Mouse (Mus musculus) Patski (cell line): ENCODE data around the gene Nsl1. TPM values are rescaled to one million over a fixed set of nuclear protein-coding genes. Genes with fewer than 3 reads are reported as not detected.
A peak's percentile ranks its signal among the peaks of the same experiment; 100 is the strongest.

Source experiments
- ATAC-seq: fragments of 100-300 bp; one replicate; pipeline ENCODE4 v1.8.0; 2021
- CTCF ChIA-PET: fragments of 350-600 bp; sonication (Branson Sonifier 250); formaldehyde crosslinking; loops from one replicate; lab custom pipeline; 2022; ENCODE audit warnings: inconsistent platforms; lab: Charles Lee
- POLR2A ChIA-PET: fragments of 350-600 bp; sonication (Branson Sonifier 250); formaldehyde crosslinking; loops from one replicate; lab custom pipeline; 2022; ENCODE audit warnings: antibody characterized with exemption, inconsistent platforms; lab: Charles Lee
- DNase-seq: peaks from one replicate; pipeline ENCODE4 v3.0.0-alpha.2; 2011; ENCODE audit warnings: low read depth, low spot score
- H3K27me3 ChIP-seq: fragments of 371-371 bp; one replicate; pipeline ENCODE4 v1.5.1; 2021
- CTCF ChIP-seq: fragments of 100-300 bp; IDR thresholded peaks from one replicate; pipeline ENCODE4 v1.5.1; 2021
- in situ Hi-C: fragments of 300-500 bp; cut with MboI; formaldehyde crosslinking; loops from 3 replicates; pipeline ENCODE4 v1.11.1; 2018; ENCODE audit warnings: low pct_unique_long_range_greater_than_20kb, mixed read lengths
- polyA plus RNA-seq: library from polyadenylated mRNA; unstranded; gene quantifications from one replicate; pipeline ENCODE4 v1.2.3, GENCODE M21; 2021

Nsl1 gene
- polyA plus RNA-seq, 1 experiment from 2014 or later, result 7.1 TPM

DNA sequence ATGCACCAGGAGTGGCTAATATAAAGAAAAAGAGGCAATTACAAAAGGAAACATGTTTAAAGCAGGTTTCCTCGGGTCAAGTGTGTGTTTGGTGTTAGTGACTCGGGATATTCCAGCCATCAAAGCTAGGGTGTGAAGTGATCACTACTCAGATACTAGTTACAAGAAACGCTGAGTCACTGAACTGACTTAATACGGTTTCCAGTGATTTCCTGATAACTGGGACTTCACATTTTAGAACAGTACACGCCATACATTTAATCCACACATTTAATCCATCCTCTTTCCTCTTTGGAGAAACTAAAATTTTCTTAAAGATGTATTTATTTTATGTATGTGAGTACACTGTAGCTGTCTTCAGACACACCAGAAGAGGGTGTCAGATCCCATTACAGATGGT, 25.1 kb downstream of the Nsl1 start:
- no peak for TF ChIP-seq CTCF
- in situ Hi-C loops, result loop anchor here (25.0 kb wide), 1 partner anchor 474 kb away; no protein-coding TSS in a partner anchor
- no peak for DNase-seq
- ChIA-PET CTCF (no interaction called here), POLR2A (no interaction called here)
- ATAC-seq, result no peak
- H3K27me3 ChIP-seq, result no peaks in the 10 kb centered on the region

DNA sequence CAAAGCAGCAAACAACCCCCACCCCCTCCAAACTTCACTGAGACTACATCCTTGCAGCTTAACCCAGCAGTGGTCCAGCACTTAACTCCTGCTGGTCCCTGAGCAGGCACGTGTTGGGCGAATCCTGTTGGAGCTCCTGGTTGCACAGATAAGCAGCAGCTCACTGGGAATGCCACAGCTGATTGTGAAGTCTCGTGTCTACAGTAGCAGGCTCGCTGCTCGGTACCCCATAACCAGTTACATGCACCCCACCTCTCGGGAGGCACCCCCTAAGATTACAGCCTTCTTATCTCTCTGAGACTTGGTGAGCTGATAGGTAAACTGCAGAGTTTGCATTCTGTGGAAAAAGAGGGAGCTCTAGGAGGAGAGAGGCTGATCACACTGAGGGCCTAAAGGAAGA, 26.5 kb downstream of the Nsl1 start:
- TF ChIP-seq CTCF, result no peak
- ATAC-seq (no peak), DNase-seq (no peak)
- ChIA-PET CTCF (interaction anchor here (1.1 kb wide), 1 partner anchor 93 kb away, joined by 4 read pairs; no protein-coding TSS in a partner anchor), POLR2A (no interaction called here)
- in situ Hi-C loops, result loop anchor here (25.0 kb wide), 1 partner anchor 473 kb away; no protein-coding TSS in a partner anchor
- H3K27me3 ChIP-seq, result no peaks in the 10 kb centered on the region

DNA sequence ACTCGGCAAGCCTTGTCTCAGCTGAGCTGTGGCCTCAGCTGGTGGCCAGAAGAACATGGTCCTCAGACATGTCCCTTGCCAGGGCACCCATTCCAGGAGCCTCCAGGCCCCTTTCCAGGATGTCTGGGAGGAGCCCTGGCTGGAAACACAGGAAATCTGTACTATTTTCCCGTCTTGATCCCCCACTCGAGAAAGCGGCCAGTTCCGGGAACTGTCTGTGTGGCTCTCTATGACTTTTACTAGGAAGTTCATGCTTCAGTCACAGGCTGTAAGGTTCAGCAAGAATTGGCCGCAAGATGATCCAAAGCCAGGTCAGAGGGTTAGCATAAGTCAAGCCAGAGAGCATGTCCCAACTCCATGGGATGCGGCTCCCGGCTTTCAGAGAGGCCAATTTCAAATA, 29.2 kb downstream of the Nsl1 start:
- ATAC-seq (no peak), DNase-seq (no peak)
- in situ Hi-C loops, result loop anchor here (5.0 to 25.0 kb wide), 3 partner anchors 85 to 470 kb away; no protein-coding TSS in a partner anchor
- TF ChIP-seq CTCF, result no peak
- CTCF ChIA-PET, result interaction anchor here (1.0 kb wide), 1 partner anchor 31 kb away, joined by 3 read pairs; no protein-coding TSS in a partner anchor
- POLR2A ChIA-PET, result no interaction called here
- no peaks in the 10 kb centered on the region for H3K27me3 ChIP-seq

DNA sequence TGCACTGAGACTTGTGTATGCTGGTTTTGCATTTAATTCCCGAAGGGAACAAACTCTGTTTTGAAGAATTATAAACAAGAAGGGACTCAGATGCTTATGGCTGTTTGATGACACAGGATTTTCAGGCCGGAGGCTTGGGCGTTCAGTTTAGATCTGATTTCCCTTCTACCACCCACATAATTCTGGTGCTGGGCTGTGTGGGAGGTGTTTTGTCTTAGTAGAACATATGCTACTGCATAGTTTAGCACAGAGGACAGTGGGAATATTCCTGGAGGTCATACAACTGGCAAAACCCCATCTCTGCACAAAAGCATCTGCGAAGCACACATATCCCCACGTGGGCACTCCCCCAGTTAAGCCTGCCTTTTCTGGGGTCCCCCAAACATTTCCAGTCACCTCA, 30.8 kb downstream of the Nsl1 start:
- DNase-seq (no peak), ATAC-seq (no peak)
- ChIA-PET POLR2A (no interaction called here), CTCF (interaction anchor here (1.0 to 1.2 kb wide), 2 partner anchors 89 to 206 kb away, joined by 3 to 4 read pairs; no protein-coding TSS in a partner anchor)
- H3K27me3 ChIP-seq, result no peaks in the 10 kb centered on the region
- no peak for TF ChIP-seq CTCF
- in situ Hi-C loops, result loop anchor here (5.0 to 25.0 kb wide), 3 partner anchors 84 to 469 kb away; no protein-coding TSS in a partner anchor

DNA sequence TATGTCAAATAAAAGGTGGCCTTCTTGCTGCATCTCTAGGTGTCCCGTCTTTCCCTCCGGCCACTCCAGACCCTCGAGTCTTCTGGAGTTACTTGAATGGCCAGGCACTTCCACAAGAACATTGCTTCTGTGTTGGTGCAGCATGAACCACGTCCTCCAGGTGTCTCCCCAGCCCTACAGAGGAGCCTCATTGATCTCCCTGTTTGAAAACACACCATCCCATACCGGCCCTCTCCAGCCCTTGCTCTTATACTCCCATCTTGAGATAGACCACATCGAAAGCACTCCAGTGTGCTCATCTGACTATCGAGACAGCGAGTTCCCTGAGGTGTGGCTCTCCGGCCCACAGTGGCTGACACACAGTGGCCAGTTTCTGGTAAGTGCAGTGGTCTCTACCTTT, 32.2 kb downstream of the Nsl1 start:
- TF ChIP-seq CTCF, result no peak

DNA sequence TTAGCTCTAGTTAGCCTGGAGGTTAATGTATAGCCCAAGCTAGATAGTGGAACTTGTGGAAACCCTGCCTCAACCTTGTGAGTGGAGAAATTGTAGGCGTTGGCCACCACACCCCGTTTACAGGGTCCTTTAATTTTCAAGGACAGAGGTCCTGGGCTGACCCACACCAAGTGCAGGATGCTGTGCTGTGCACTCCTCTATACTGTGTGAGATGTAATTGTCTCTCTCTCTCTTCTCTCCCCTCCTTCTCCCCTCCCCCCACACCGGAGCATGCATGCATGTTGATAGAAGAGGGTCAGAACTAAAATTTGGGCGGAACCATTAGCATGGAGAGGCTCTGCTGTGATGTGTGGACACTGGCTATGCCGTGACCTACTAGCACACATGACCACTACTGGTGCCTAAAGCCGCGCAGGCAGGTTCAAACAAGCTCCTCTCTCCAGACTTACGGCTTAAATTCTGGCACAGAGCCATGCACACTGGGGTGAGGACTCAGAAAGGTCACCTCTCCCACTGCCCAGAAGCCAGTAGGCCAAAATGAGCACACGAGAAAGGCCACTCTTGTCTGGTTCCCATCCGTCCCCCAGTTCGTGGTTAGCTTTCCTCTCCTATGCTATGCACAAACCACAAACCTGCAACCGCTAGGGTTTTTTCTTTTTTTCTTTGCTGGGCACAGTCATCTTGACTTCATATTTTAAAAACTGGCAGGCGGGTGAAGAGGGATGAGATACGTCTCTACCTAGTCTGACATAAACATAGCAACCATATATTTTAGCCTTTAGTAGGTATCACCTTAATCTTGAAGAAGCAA, 34.3 kb downstream of the Nsl1 start:
- DNase-seq (no peak), ATAC-seq (no peak)
- ChIA-PET POLR2A (no interaction called here), CTCF (interaction anchor here (0.8 to 1.5 kb wide), 3 partner anchors 22 to 57 kb away, joined by 3 read pairs; no protein-coding TSS in a partner anchor)
- in situ Hi-C loops, result loop anchor here (10.0 to 25.0 kb wide), 2 partner anchors 178 to 465 kb away; no protein-coding TSS in a partner anchor
- H3K27me3 ChIP-seq, result no peaks in the 10 kb centered on the region
- no peak for TF ChIP-seq CTCF

More for the DNA sequence above, 32.2 kb downstream of the Nsl1 start:
- DNase-seq (no peak), ATAC-seq (no peak)
- ChIA-PET POLR2A (no interaction called here), CTCF (interaction anchor here (0.8 to 1.2 kb wide), 2 partner anchors 88 to 199 kb away, joined by 3 read pairs; no protein-coding TSS in a partner anchor)
- H3K27me3 ChIP-seq, result no peaks in the 10 kb centered on the region
- in situ Hi-C loops, result loop anchor here (10.0 to 25.0 kb wide), 2 partner anchors 180 to 467 kb away; no protein-coding TSS in a partner anchor

DNA sequence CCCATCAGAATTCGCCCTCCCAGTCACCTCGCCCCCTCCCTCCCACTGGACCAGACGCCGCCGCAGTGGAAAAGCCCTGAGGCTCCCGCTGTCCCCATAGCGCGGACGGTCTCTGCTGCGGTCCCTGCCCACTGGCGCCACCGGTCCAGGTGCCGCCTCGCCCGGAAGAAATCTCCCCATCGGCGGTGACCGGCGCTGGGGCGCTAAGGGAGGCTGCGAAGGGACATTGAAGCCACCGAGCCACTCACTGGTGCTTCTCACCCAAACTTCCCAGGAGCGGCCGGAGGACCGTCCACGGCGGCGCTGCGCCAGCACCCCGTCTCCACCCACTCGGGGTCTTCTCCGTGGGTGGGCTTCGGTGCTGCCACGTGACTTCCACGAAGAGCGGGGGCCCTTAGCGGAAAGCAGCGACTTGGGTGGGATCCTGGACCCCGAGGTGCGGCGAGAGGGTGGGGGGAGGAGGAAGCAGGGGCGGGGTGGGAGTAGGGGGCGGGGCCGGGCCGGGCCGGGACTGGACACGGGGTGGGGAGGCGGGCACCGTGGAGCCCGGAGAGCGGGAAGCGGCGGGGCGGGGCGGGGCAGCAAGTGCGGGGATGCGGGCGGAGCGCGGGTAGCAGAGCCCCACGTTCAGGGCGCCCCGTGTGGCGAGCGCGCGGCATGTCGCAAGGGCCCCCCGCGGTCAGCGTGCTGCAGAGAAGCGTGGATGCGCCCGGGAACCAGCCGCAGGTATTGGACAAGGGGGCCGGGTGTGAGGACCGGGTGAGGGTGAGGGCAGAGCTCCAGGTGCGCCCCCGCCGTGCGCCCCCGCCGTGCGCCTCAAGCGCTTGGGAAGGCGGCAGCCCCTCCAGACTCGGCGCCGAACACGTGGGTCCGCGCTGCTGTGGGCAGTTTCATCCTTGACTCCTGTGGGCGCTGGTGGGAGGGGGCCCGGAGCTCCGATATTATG, 35.3 kb downstream of the Nsl1 start, which contains the start of gene Batf3:
TSS of gene Batf3 (plus strand) at position 46 of the 946 bp plus-strand sequence.
- ChIA-PET CTCF (interaction anchor here (1.1 to 1.5 kb wide), 3 partner anchors 9 to 25 kb away, joined by 3 read pairs; no protein-coding TSS in a partner anchor), POLR2A (interaction anchor here (0.6 kb wide), 1 partner anchor 298 kb away, joined by 3 read pairs; no protein-coding TSS in a partner anchor)
- H3K27me3 ChIP-seq, result no peaks in the 10 kb centered on the region
- in situ Hi-C loops, result loop anchor here (10.0 to 25.0 kb wide), 2 partner anchors 177 to 464 kb away; no protein-coding TSS in a partner anchor
- TF ChIP-seq CTCF, result no peak
- DNase-seq, result no peak
- ATAC-seq, result peak; percentile 79

DNA sequence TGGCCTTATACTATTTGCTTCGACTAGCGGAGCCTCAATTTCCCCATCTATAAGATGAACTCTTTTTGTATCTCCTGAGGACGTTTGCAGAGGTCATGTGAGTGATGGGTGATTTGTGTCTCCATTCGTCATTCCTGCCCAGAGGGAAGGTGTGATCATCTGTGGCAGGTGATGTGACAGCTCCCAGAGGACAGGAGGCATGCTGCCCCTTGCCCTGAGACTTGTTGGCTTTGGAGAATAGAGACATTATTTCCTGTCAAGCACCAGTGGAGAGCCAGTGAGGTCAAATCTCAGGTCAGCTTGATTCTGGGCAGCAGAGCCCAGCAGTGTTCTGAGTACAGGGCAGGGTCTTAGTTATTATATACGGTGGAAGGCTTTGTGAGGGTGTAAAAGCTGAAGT, 36.3 kb downstream of the Nsl1 start:
- no peak for ATAC-seq
- CTCF ChIA-PET, result interaction anchor here (1.1 to 1.4 kb wide), 3 partner anchors 8 to 73 kb away, joined by 3 to 5 read pairs (median 3); no protein-coding TSS in a partner anchor
- POLR2A ChIA-PET, result interaction anchor here (0.6 to 0.7 kb wide), 2 partner anchors 10 to 134 kb away, joined by 3 to 4 read pairs; no protein-coding TSS in a partner anchor
- DNase-seq, result no peak
- H3K27me3 ChIP-seq, result no peaks in the 10 kb centered on the region
- in situ Hi-C loops, result loop anchor here (10.0 to 25.0 kb wide), 2 partner anchors 176 to 463 kb away; no protein-coding TSS in a partner anchor
- no peak for TF ChIP-seq CTCF

DNA sequence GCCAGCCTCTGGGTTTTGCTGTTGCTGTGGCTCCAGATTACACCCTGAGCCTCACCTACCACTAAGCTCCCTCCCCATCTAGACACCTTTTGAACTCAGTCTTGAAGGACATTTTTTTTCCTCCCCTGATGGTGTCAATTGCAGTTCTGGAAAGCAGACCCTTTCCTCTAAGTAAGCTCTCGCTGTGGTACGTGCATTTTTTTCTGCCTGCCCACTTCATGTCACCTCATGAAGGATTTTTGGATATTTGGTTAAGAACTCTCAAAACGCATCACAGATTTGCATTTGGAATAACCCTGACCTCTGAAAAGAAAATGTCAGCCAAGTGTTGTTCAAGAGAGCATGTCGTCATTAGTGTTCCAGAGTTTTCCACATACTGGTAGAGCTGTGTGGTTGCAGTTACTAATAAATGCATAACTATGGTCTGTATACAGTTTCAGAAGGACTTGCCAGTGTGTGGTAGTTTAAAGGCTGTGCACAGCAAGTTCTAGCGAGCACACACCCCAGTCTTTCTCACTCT, 37.0 kb downstream of the Nsl1 start:
- no peak for TF ChIP-seq CTCF
- no peaks in the 10 kb centered on the region for H3K27me3 ChIP-seq
- in situ Hi-C loops, result loop anchor here (10.0 to 25.0 kb wide), 2 partner anchors 175 to 462 kb away; no protein-coding TSS in a partner anchor
- ChIA-PET POLR2A (no interaction called here), CTCF (interaction anchor here (1.3 to 1.4 kb wide), 2 partner anchors 23 to 73 kb away, joined by 3 to 5 read pairs; no protein-coding TSS in a partner anchor)
- DNase-seq, result no peak
- ATAC-seq, result no peak
